Mouse (Mus musculus): Measurements from ENCODE around the gene Tff1. TPM values are rescaled to one million over a fixed set of nuclear protein-coding genes. Genes with fewer than 3 reads are reported as not detected.

The Tff1 gene
- total and polyA plus RNA-seq, 3 experiments = 0.44 to 2.2 (median 1.6) TPM

GRCm38 (mm10) chr17:31160291-31160690 is 4.8 kb downstream of the Tff1 start:
- Histone ChIP-seq H3K4me3 (replicated peaks in 1 of 3; ENCODE audit: low read depth in 2 of 3, low read length in 2 of 3, poor library complexity in 1 of 3) (no peak overlapping the region), H3K27ac (ENCODE audit: insufficient read depth, low read depth) (no peak overlapping the region), H3K4me1 (ENCODE audit: control insufficient read depth in 1 of 2, insufficient read depth in 2 of 2) (peaks cover 30 to 37% of the 10 kb centered on the region in 2 experiments), H3K9ac (ENCODE audit: insufficient read depth, low read depth) (no peak overlapping the region), H3K36me3 (replicated peaks in 1 of 2; ENCODE audit: control insufficient read depth in 1 of 2, insufficient read depth in 1 of 2, low read length in 1 of 2) (no peaks in the 10 kb centered on the region), H3K27me3 (replicated peaks) (peaks cover 18% of the 10 kb centered on the region), H3K9me3 (replicated peaks; ENCODE audit: low read length) (peaks cover 15% of the 10 kb centered on the region), H3K4me2 (ENCODE audit: insufficient read depth, low read depth, poor library complexity, severe bottlenecking) (no peak overlapping the region), H3K79me2 (replicated peaks; ENCODE audit: control insufficient read depth, extremely low read depth, insufficient read depth, poor library complexity, severe bottlenecking) (no peaks in the 10 kb centered on the region)
- no peak for DNase-seq (ENCODE audit: extremely low read depth)
- in situ Hi-C loops (cut with MboI; ENCODE audit: low pct_ligation_motif_present, low pct_unique_long_range_greater_than_20kb, low sequenced_read_pairs) (no loop called here), dilution Hi-C loops (cut with MboI; ENCODE audit: extremely low pct_ligation_motif_present, extremely low pct_unique_long_range_greater_than_20kb, low sequenced_read_pairs) (no loop called here)
- no peak for TF ChIP-seq MAZ (IDR thresholded peaks at IDR 0.05; ENCODE audit: low read depth, low read length)
- no peak for TF ChIP-seq MEF2A (IDR thresholded peaks at IDR 0.05; ENCODE audit: borderline replicate concordance, low read depth, low read length)
- TF ChIP-seq KAT2A (IDR thresholded peaks at IDR 0.05; ENCODE audit: insufficient replicate concordance, low read length) = no peak
- no peak for TF ChIP-seq RAD21 (IDR thresholded peaks at IDR 0.05; ENCODE audit: low read depth, low read length)
- TF ChIP-seq ZNF384 (IDR thresholded peaks at IDR 0.05; ENCODE audit: low read depth, low read length) = no peak
- no peak for TF ChIP-seq SIN3A (IDR thresholded peaks at IDR 0.05; ENCODE audit: low read length)
- TF ChIP-seq BHLHE40 (IDR thresholded peaks at IDR 0.05; ENCODE audit: low read depth, low read length) = no peak
- TF ChIP-seq MXI1 (IDR thresholded peaks at IDR 0.05; ENCODE audit: low read depth, low read length) = no peak
- TF ChIP-seq UBTF (IDR thresholded peaks at IDR 0.05; ENCODE audit: low read depth, low read length) = no peak
- no peak for TF ChIP-seq USF1 (IDR thresholded peaks at IDR 0.05; ENCODE audit: low read depth, low read length)
- TF ChIP-seq SMC3 (IDR thresholded peaks at IDR 0.05; ENCODE audit: low read depth, low read length) = no peak
- no peak for TF ChIP-seq MYC (IDR thresholded peaks at IDR 0.05; ENCODE audit: low read depth, low read length)
- TF ChIP-seq ELF1 (IDR thresholded peaks at IDR 0.05; ENCODE audit: low read depth, low read length) = no peak
- TF ChIP-seq ETS1 (conservative IDR thresholded peaks at IDR 0.05; ENCODE audit: low read depth, low read length) = no peak
- TF ChIP-seq ZC3H11A (IDR thresholded peaks at IDR 0.05; ENCODE audit: low read depth, low read length) = no peak
- no peak for TF ChIP-seq NELFE (IDR thresholded peaks at IDR 0.05; ENCODE audit: low read depth, low read length)
- no peak for TF ChIP-seq HCFC1 (IDR thresholded peaks at IDR 0.05; ENCODE audit: low read depth, low read length)

GRCm38 (mm10) chr17:31157921-31158320 is 7.2 kb downstream of the Tff1 start:
- H3K4me1 ChIP-seq (ENCODE audit: control insufficient read depth in 1 of 2, insufficient read depth in 2 of 2) = peaks cover 13 to 14% of the 10 kb centered on the region in 2 experiments
- H3K4me3 ChIP-seq (replicated peaks in 1 of 3; ENCODE audit: low read depth in 2 of 3, low read length in 2 of 3, poor library complexity in 1 of 3) = no peak overlapping the region
- peaks cover 15% of the 10 kb centered on the region for H3K9me3 ChIP-seq (replicated peaks; ENCODE audit: low read length)
- in situ Hi-C loops (cut with MboI; ENCODE audit: low pct_ligation_motif_present, low pct_unique_long_range_greater_than_20kb, low sequenced_read_pairs) = no loop called here
- H3K9ac ChIP-seq (ENCODE audit: insufficient read depth, low read depth) = no peak overlapping the region
- H3K27ac ChIP-seq (ENCODE audit: insufficient read depth, low read depth) = no peak overlapping the region
- dilution Hi-C loops (cut with MboI; ENCODE audit: extremely low pct_ligation_motif_present, extremely low pct_unique_long_range_greater_than_20kb, low sequenced_read_pairs) = no loop called here
- no peak for DNase-seq (ENCODE audit: extremely low read depth)
- no peak overlapping the region for H3K4me2 ChIP-seq (ENCODE audit: insufficient read depth, low read depth, poor library complexity, severe bottlenecking)
- H3K79me2 ChIP-seq (replicated peaks; ENCODE audit: control insufficient read depth, extremely low read depth, insufficient read depth, poor library complexity, severe bottlenecking) = no peaks in the 10 kb centered on the region
- no peaks in the 10 kb centered on the region for H3K36me3 ChIP-seq (replicated peaks in 1 of 2; ENCODE audit: control insufficient read depth in 1 of 2, insufficient read depth in 1 of 2, low read length in 1 of 2)
- no peak for TF ChIP-seq ZKSCAN1 (IDR thresholded peaks at IDR 0.05; ENCODE audit: borderline replicate concordance, low read depth, low read length)
- TF ChIP-seq E2F4 (IDR thresholded peaks at IDR 0.05; ENCODE audit: insufficient replicate concordance, low read depth, low read length) = no peak
- no peak for TF ChIP-seq MXI1 (IDR thresholded peaks at IDR 0.05; ENCODE audit: low read depth, low read length)
- no peak for TF ChIP-seq PAX5 (IDR thresholded peaks at IDR 0.05; ENCODE audit: low read length)
- peaks cover 33% of the 10 kb centered on the region for H3K27me3 ChIP-seq (replicated peaks)
